Mouse (Mus musculus): ENCODE data around the gene Plcd1.

DNA sequence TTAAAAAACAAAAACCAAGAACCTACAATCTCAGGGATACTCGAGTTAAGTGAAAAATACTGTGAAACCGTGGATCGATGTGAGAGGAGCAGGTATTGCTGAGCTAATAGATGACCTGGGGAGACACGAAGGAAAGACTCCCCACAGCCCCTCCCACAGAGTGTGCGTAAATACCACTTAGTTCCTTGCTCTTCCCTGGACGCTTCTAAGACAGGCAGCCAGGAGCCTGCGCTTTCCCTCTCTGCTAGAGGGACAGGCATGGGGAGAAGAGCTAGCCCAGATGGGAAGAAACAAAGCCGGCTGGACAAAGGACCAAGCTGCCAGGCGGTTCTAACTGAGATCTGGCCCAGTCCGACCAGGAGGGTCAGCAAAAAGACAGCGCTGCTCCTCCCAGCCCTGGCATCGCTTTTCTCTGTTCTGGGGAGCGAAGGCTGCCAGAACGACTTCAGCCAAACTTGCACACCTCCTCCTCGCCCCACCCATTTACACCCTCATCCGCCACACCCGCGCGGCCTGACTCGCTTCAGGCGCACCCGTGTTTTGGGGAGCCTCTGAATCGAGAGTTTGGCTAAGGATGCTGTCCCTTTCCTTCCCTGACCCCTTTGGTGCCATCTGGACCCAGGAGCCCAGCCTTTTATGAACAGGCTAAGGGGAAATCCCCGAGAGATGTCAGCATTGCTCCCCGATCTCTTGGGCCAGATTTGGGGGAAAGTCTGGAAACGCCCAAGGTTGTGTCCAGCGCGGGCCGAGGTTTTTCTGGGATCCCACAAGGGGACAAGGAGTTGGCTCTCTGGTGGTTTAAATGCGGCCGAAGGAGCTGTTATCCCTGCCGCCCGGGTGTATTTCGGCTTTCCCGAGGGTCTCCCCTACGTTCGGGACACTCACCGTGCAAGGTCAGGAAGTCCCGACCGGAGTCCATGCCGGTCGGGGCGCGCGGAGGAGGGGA lies 556 bp downstream of the Plcd1 start:
- TF ChIP-seq EP300 (IDR thresholded peaks at IDR 0.05; ENCODE audit: low read depth): no peak
- no peak for TF ChIP-seq CTCF (IDR thresholded peaks at IDR 0.05; ENCODE audit: low read depth)

Data from liver, postnatal 0 days (tissue).